Mouse (Mus musculus) ES-E14 (cell line): ENCODE measurements around the gene Wdr53. TPM values are rescaled to one million over a fixed set of nuclear protein-coding genes. Genes with fewer than 3 reads are reported as not detected.
"Not testable (repeated sequence)": the region's sequence is repeated elsewhere in the genome, so short reads cannot be mapped to it uniquely, and the experiment has no call there.

Experiments used
- DNase-seq: peaks from one replicate; pipeline ENCODE4 v3.0.0-alpha.2; 2013; ENCODE audit warnings: low read depth, low spot score
- H3K27ac ChIP-seq: 2 replicates; pipeline ENCODE4 v1.5.1; 2012; ENCODE audit warnings: low read depth, mild to moderate bottlenecking, low read length, moderate library complexity, mixed read lengths; ENCODE audit not compliant: poor library complexity, insufficient read depth, severe bottlenecking
- H3K36me3 ChIP-seq: 2 replicates; pipeline ENCODE4 v1.6.1; 2012; ENCODE audit warnings: mild to moderate bottlenecking, low read length, moderate library complexity, mixed read lengths; ENCODE audit not compliant: control insufficient read depth, poor library complexity, insufficient read depth, severe bottlenecking
- H3K4me1 ChIP-seq, 2 experiments: fragments of 150-350 bp in 1 of 2; sonication (generic) in 1 of 2; 2 replicates each; pipeline ENCODE4 v1.6.1; 2012; ENCODE audit warnings: low read length in 2 of 2, mild to moderate bottlenecking in 1 of 2, mixed read lengths in 1 of 2; ENCODE audit not compliant: control insufficient read depth in 2 of 2, insufficient read depth in 2 of 2, poor library complexity in 1 of 2
- H3K4me3 ChIP-seq, 2 experiments: fragments of 150-350 bp in 1 of 2; sonication (generic) in 1 of 2; 2 replicates each; pipeline ENCODE4 v1.5.1; 2012; ENCODE audit warnings: low read length in 2 of 2, low read depth in 1 of 2, mild to moderate bottlenecking in 1 of 2, mixed read lengths in 1 of 2; ENCODE audit not compliant: insufficient read depth in 1 of 2, poor library complexity in 1 of 2, severe bottlenecking in 1 of 2
- H3K9ac ChIP-seq: 2 replicates; pipeline ENCODE4 v1.6.1; 2012; ENCODE audit warnings: low read depth, mild to moderate bottlenecking, low read length, mixed read lengths; ENCODE audit not compliant: poor library complexity, insufficient read depth, severe bottlenecking
- H3K9me3 ChIP-seq: fragments of 150-350 bp; sonication (generic); 2 replicates; pipeline ENCODE4 v1.6.1; 2012; ENCODE audit warnings: low read depth, mild to moderate bottlenecking, low read length; ENCODE audit not compliant: control insufficient read depth, insufficient read depth
- CHD2 ChIP-seq: IDR thresholded peaks from 2 replicates; pipeline ENCODE4 v1.6.1; 2014; ENCODE audit warnings: mild to moderate bottlenecking, low read depth, low read length, inconsistent platforms
- HCFC1 ChIP-seq: IDR thresholded peaks from 2 replicates; pipeline ENCODE4 v1.6.1; 2012; ENCODE audit warnings: low read length, inconsistent platforms, borderline replicate concordance; ENCODE audit not compliant: insufficient read depth
- MAFK ChIP-seq: IDR thresholded peaks from 2 replicates; pipeline ENCODE4 v1.6.1; 2014; ENCODE audit warnings: mild to moderate bottlenecking, low read depth, low read length, inconsistent platforms; ENCODE audit not compliant: insufficient read depth
- ZC3H11A ChIP-seq: IDR thresholded peaks from 2 replicates; pipeline ENCODE4 v1.6.1; 2012; ENCODE audit warnings: low read depth, mild to moderate bottlenecking, inconsistent platforms, low read length, borderline replicate concordance
- ZNF384 ChIP-seq: IDR thresholded peaks from 2 replicates; pipeline ENCODE4 v1.6.1; 2012; ENCODE audit warnings: low read depth, low read length, inconsistent platforms
- in situ Hi-C, 2 experiments: fragments of 600-800 bp; cut with MboI; formaldehyde crosslinking; loops; one replicate each; pipeline ENCODE4 v1.15.1; 2025; ENCODE audit warnings: low sequenced_read_pairs in 2 of 2, inconsistent platforms in 1 of 2; ENCODE audit not compliant: unreplicated experiment in 2 of 2
- total RNA-seq: library from RNA; depleted of rRNA; stranded (reverse); fragments of 300-350 nt; gene quantifications from 2 replicates; pipeline ENCODE4 v1.2.3, GENCODE M21; 2012

The Wdr53 gene
- total RNA-seq, 1 experiment, result 14.9 TPM

DNA sequence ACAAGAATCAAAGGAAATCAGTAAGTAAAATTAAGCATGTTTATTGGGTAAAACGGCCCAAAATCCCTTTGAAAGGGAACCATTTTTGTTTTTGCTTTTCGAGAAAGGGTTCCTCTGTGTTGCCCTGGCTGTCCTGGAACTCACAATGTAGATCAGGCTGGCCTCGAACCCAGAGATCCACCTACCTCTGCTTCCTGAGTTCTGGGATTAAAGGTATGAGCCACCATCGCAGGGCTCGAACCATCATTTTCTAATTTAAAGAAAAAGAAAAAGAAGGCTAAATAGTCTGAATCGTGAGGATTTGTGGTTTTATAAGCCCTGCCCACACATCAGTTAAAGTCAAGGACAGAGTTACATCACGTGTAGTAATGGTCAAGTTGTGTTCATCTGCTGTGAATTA lies 31.4 kb downstream of the Wdr53 start:
- no peak for TF ChIP-seq ZNF384
- no peak for TF ChIP-seq HCFC1
- TF ChIP-seq CHD2, result no peak
- no peak for TF ChIP-seq ZC3H11A
- TF ChIP-seq MAFK, result no peak
- H3K27ac ChIP-seq, result peak overlapping the region; percentile 99; the same call in 1 of the 2 replicates
- peaks cover 9% of the 10 kb centered on the region for H3K36me3 ChIP-seq
- peaks cover 0 to 9% of the 10 kb centered on the region in 2 experiments; a peak in 3 of 4 replicates for H3K4me1 ChIP-seq
- peak overlapping the region; percentile 92 to 99 for H3K4me3 ChIP-seq
- H3K9ac ChIP-seq, result peak overlapping the region; percentile 100; the same call in 1 of the 2 replicates
- DNase-seq, result no peak
- in situ Hi-C loops, result no loop called here
- H3K9me3 ChIP-seq, result no peaks in the 10 kb centered on the region

GRCm38 (mm10) chr16:32280211-32280610 lies 33.2 kb downstream of the Wdr53 start:
- Histone ChIP-seq H3K27ac (no peak overlapping the region), H3K9me3 (no peaks in the 10 kb centered on the region), H3K4me3 (no peak overlapping the region), H3K36me3 (peaks cover 16% of the 10 kb centered on the region), H3K9ac (no peak overlapping the region), H3K4me1 (peaks cover 0 to 7% of the 10 kb centered on the region in 2 experiments; a peak in 3 of 4 replicates)
- TF ChIP-seq ZNF384 (no peak), HCFC1 (no peak), CHD2 (no peak), ZC3H11A (no peak), MAFK (no peak)
- in situ Hi-C loops, result no loop called here
- DNase-seq, result no peak

DNA sequence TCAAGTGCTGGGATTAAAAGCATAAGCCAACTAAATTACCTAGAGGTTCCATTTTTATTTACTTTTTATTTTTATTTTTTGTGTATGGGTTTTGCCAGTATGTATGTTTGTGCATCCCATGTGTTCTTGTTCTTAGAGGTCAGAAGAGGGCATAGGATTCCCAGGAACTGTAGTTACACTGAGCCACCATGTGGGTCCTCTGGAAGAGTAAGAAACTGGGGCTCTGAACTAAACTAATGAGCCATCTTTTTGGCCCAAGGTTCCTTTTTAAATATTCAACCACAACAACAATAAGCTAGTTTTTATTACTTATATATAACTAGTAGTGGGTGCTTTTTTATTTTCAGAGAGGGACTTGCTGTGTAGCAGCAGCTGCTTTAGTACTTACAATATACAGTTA lies 35.6 kb downstream of the Wdr53 start:
- peaks cover 17% of the 10 kb centered on the region for H3K36me3 ChIP-seq
- H3K27ac ChIP-seq, result no peak overlapping the region
- DNase-seq, result no peak
- H3K4me1 ChIP-seq, result 0 out of 4 replicates have a peak, but pooled peaks cover 0 to 2% of the 10 kb centered on the region in 2 experiments
- no peak overlapping the region for H3K4me3 ChIP-seq
- no peaks in the 10 kb centered on the region for H3K9me3 ChIP-seq
- TF ChIP-seq ZC3H11A (no peak), HCFC1 (no peak), MAFK (no peak), CHD2 (no peak), ZNF384 (no peak)
- H3K9ac ChIP-seq, result no peak overlapping the region
- in situ Hi-C loops, result no loop called here

DNA sequence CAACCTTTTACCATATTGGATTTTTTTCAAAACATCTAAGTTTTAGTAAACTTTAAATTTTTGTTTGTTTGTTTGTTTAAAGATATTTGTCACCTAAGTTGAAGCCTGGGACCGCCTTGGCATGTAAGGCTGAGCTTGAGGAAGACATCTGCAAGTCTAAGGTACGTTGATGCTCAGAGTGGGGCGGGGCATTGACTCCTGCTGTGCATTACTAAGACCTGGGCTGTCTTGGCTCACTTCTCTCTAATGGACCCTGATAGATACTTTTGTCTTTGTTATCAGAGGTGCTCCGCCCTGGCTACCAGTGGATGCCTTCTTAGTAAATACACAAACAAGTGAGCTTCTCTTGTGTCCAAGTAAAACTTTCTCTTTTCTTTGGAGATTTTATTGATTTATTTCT lies 44.8 kb downstream of the Wdr53 start:
- Histone ChIP-seq H3K36me3 (peaks cover 10% of the 10 kb centered on the region), H3K9ac (no peak overlapping the region), H3K27ac (peak overlapping the region; percentile 71; the same call in 1 of the 2 replicates), H3K4me1 (peaks cover 4 to 8% of the 10 kb centered on the region in 2 experiments), H3K9me3 (no peaks in the 10 kb centered on the region), H3K4me3 (no peak overlapping the region)
- DNase-seq, result no peak
- in situ Hi-C loops, result no loop called here
- no peak for TF ChIP-seq MAFK
- no peak for TF ChIP-seq ZNF384
- TF ChIP-seq ZC3H11A, result no peak
- no peak for TF ChIP-seq CHD2

DNA sequence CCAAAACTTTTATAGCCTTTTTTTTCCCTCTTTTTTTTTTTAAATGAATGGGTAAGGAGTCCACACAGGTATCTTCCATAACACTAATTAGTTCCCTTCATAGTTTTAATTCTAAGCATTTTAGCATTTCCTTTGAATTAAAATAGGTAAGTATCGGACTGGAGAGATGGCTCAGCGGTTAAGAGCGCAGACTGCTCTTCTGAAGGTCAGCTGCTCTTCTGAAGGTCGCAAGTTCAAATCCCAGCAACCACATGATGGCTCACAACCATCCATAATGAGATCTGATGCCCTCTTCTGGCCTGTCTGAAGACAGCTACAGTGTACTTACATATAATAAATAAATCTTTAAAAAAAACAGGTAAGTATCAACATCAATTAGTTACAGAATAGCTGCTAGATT lies 52.6 kb downstream of the Wdr53 start:
- H3K36me3 ChIP-seq, H3K9me3 ChIP-seq, DNase-seq, in situ Hi-C loops, H3K9ac ChIP-seq, H3K4me3 ChIP-seq: not testable (repeated sequence)
- peak overlapping the region; percentile 62; the same call in 1 of the 2 replicates for H3K27ac ChIP-seq
- peaks cover 11 to 12% of the 10 kb centered on the region in 2 experiments for H3K4me1 ChIP-seq
